Mouse (Mus musculus): ENCODE results near the gene Gm12695. TPM values are rescaled to one million over a fixed set of nuclear protein-coding genes. Genes with fewer than 3 reads are reported as not detected.

Gm12695 gene
- total RNA-seq, 4 experiments from 2014 or later, result not detected

DNA sequence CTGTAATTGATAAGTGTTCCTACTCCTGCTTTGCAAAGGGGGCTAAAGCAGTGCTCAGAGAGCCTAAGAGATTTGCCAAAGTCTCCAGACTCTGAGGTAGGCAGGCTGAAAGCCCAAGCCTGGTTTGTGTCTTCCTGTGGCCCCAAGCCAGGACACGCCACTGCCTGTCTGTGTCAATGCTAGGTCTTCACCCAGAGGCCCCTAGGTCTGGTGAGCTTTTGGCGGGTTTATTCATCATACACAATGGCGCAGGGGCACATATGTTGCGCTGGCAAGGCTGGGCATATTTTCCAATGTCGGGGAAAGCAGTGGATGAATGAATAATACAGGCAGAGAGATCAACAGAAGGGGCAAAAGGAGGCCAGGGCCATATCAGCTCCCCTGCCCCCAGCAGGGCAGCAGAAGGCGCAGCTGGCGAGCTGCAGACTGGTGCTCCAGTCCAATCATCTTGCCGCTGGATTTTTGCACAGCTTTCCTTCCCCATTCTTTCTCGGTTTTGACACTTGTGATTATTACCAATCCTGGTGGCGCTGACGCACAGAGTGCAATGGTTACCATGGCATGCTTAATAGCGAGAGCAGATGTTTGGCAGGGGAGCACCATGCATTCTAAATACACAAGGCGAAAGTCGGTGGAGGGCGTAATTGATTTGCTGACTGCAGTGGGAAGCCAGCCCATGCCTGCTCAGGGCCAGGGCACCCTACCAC is 87.3 kb downstream of the Gm12695 start:
- DNase-seq, result no peak

DNA sequence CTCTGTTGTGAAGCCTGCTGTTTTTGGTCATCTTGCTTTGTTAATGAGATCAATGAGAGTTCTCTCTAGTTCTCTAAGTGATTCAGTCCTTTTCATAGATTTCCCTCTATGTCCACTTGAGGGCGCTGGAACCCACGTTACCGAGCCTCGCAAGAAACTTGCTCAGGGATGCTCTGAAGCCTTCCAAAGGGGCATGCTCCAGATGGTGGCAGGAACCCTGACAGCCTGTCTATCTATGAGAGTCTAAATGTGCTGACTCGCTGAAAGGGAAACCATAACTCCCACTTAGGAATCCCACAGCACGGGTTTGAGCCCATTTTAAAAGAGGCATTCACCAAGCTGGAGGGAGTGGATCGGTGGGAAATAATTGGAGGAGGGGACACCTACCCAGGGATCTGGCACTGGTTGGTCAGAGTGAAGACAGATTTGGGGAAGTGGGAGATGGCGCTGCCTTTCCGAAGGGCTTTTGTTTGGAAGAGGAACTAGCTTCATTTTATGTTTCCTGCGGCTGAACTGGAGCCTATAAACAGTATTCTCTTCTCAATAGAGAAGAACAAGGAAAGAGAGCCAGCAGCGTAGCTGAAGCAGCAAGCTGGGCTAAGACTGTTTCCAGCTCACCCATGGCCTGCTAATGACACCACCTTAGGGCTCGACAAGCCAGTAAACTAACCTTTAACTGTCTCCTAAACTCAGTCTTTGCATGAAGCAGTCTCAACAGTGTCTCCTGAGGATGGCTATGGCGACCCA is 88.2 kb downstream of the Gm12695 start:
- DNase-seq, result no peak

DNA sequence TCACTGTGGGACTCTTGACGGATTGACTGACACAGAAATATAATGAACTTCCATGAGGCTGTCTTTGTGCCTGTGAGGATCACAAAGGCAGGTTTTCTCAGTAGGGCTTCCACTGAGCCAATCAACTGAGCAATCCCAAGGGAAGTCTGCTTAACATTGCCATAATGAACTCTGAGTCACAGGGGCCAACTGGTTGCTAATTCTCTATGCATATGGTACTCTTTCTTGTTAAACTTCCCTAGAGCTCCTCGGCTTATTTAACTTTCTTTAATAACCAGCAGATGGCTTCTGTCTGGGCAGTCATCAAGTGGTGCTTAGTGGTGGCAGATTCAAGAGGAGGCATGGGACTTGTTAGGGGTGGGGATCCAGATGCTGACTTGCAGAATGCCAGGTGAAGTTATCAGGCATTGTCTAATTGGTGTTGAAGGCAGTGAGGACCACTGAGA is 97.6 kb downstream of the Gm12695 start:
- no peak for DNase-seq

DNA sequence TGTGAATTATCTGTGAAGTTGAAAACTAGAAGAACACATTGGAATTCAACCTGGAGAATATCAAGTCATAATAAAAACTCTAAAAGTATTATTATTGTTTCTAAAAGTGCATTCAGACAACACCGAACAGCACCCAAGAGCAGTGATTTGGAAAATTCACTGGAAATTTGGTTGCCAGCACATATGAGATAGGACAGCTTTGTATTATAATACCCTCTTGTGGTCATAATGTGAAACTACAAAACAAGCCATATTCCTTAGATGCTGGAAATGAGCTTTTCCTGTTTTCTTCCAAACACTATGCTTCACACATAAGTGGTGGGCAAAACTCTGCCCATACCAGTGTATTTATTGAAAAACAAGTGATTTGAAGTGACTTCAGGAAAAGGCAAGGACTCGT is 101.5 kb downstream of the Gm12695 start:
- no peak for DNase-seq

DNA sequence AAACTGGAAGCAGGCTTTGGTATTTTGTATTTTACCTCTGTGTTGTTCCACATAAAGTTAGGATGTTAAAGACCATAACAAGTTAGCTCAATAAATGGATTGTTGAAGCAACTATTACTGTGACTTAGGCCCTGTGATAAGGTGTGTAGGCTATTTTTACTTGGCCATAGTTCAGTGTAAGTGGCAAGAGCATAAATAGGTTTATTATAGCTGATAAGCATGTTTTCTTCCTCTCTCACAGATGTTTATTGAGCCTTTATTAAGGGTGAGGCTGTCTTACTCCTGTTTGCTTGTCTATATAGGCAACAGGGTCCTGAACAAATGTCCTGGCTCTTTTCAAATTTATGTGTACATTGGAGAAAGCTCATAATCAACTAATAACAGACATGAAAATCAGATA is 104.0 kb downstream of the Gm12695 start:
- no peak for DNase-seq

DNA sequence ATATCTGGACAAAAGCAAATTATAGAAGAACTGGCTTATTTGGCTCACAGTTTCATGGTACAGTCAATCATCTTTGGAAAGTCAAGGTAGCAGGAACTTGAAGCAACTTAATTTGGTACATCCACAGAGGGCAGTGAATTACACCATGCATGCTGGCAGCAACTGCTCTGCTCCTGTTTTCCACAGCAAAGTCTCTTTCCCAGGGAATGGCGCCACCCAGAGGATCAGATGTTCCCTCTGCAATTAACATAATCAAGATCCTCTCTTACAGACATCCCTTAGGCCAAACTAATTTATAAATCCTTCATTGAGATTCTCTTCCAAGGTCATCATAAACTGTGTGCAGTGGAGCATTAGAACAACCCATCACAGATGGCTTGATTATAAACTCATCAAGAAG is 104.8 kb downstream of the Gm12695 start:
- no peak for DNase-seq

Other genes starting within 250 kb of the Gm12695 start
- 1 to 10 TPM; 3.8 to 6.5 (median 5.0) TPM for gene Cyp2j6, start 231.5 kb downstream of the Gm12695 start, total RNA-seq (2022)
- 1 to 10 TPM; 1.1 to 3.0 (median 1.5) TPM for gene Cyp2j9, start 193.6 kb downstream of the Gm12695 start, total RNA-seq (2022)
- gene Cyp2j5, start 121.0 kb downstream of the Gm12695 start, total RNA-seq (2022), result under 1 TPM in 2 of 4 experiments, not detected in 2; 0.09 to 0.16 TPM

Data from adrenal gland, adult 8-10 months (tissue).